Mouse (Mus musculus): ENCODE measurements around the gene Ccnt1. TPM values are rescaled to one million over a fixed set of nuclear protein-coding genes. Genes with fewer than 3 reads are reported as not detected.
A peak's percentile ranks its signal among the peaks of the same experiment; 100 is the strongest.
"Not testable (repeated sequence)": the region's sequence is repeated elsewhere in the genome, so short reads cannot be mapped to it uniquely, and the experiment has no call there.

Ccnt1 gene
- total and polyA plus RNA-seq, 3 experiments: 19.5 to 63.2 (median 44.0) TPM

DNA sequence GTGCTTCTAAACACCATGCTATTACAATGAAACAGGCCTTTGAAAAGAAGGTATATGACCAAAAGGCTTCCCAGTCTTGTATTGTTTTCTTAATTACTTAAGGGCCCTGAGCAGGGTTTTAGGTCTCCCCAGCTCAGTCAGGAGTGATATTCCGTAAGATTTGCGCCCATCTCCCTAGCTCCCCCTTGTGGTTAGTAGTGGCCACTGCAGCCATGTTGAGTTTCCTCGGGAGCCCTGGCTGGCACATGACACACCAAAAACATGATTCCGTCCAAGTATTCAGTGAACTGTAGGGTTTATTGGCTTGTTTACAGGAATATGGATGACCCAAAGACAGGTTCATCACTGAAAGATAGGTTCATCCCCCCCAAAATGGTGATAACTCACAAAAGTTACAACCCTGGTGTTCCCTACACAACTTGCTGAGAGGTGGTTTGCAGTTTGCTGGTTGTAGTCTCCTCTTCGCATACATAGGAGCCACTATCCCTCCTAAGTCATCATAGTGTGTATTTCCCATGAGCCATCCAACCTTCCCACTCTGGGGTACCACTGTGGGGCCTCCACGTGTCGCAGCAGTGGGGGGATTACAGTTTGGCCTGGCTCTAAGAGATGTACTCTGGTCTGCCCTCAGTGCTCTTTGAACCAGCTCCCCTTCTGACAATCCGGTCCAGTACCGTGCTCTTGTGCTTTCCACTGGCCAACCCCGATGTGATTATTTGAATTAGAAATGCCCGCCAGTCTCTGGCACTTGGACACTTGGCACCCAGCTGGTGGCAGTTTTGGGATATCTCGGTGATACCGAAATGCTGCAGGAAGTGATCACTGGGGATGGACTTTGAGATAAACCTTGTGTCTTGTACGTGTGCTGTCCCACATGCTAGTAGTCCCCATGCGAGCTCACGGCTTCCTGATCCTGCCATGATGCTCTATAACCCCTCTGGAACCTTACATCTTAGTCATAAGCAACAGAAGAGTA, 53.1 kb downstream of the Ccnt1 start (continued):
- peak; percentile 64; the same call in 1 of the 2 replicates for TF ChIP-seq USF1 (IDR thresholded peaks at IDR 0.05; ENCODE audit: low read depth, low read length)
- TF ChIP-seq MAX (IDR thresholded peaks at IDR 0.05; ENCODE audit: low read length): peak; percentile 49; the same call in 1 of the 2 replicates
- no peak for TF ChIP-seq CHD1 (IDR thresholded peaks at IDR 0.05; ENCODE audit: low read depth, low read length)
- TF ChIP-seq ETS1 (IDR thresholded peaks at IDR 0.05; ENCODE audit: low read depth, low read length): no peak
- TF ChIP-seq POLR2A (IDR thresholded peaks at IDR 0.05; ENCODE audit: control insufficient read depth in 1 of 2, insufficient read depth in 1 of 2, low read depth in 1 of 2, low read length in 2 of 2, poor library complexity in 1 of 2): peak in 1 of 2 experiments; percentile 61; a peak in 2 of 4 replicates
- TF ChIP-seq SIN3A (IDR thresholded peaks at IDR 0.05; ENCODE audit: low read length): no peak
- no peak for TF ChIP-seq NRF1 (IDR thresholded peaks at IDR 0.05; ENCODE audit: insufficient read depth, low read depth, low read length, poor library complexity, severe bottlenecking)
- TF ChIP-seq TCF12 (IDR thresholded peaks at IDR 0.05; ENCODE audit: low read depth, low read length): peak; percentile 11; the same call in 1 of the 2 replicates
- TF ChIP-seq UBTF (IDR thresholded peaks at IDR 0.05; ENCODE audit: borderline replicate concordance, insufficient read depth, low read depth, low read length): no peak
- no peak for TF ChIP-seq MEF2A (IDR thresholded peaks at IDR 0.05; ENCODE audit: extremely low read depth, insufficient replicate concordance, low read depth, low read length, poor library complexity, severe bottlenecking)
- TF ChIP-seq ZMIZ1 (IDR thresholded peaks at IDR 0.05; ENCODE audit: low read depth, low read length): peak; percentile 60; the same call in 1 of the 2 replicates
- 0 out of 2 replicates have a peak, but pooled peaks have one; percentile 9 for TF ChIP-seq RCOR1 (IDR thresholded peaks at IDR 0.05; ENCODE audit: low read depth, low read length)
- no peak for TF ChIP-seq GABPA (IDR thresholded peaks at IDR 0.05; ENCODE audit: low read depth, low read length)
- no peak for TF ChIP-seq ZKSCAN1 (IDR thresholded peaks at IDR 0.05; ENCODE audit: low read depth, low read length)
- TF ChIP-seq POLR2AphosphoS2 (IDR thresholded peaks at IDR 0.05; ENCODE audit: low read length): peak; percentile 49
- no peak for TF ChIP-seq ZNF384 (IDR thresholded peaks at IDR 0.05; ENCODE audit: low read depth, low read length)
- no peak for TF ChIP-seq POLR2AphosphoS5 (IDR thresholded peaks at IDR 0.05; ENCODE audit: borderline replicate concordance, low read depth, low read length)
- TF ChIP-seq ZC3H11A (IDR thresholded peaks at IDR 0.05; ENCODE audit: low read depth, low read length): peak; percentile 20; the same call in 1 of the 2 replicates
- TF ChIP-seq CHD2 (IDR thresholded peaks at IDR 0.05; ENCODE audit: low read length): no peak
- peak; percentile 53; the same call in 1 of the 2 replicates for TF ChIP-seq MYC (IDR thresholded peaks at IDR 0.05; ENCODE audit: low read depth, low read length)
- peak; percentile 90 to 99 (median 96) for TF ChIP-seq CTCF (IDR thresholded peaks at IDR 0.05 in 2 of 3, conservative IDR thresholded peaks at IDR 0.05 in 1 of 3; ENCODE audit: control insufficient read depth in 1 of 3, insufficient read depth in 1 of 3, low read depth in 2 of 3, low read length in 3 of 3, poor library complexity in 1 of 3, severe bottlenecking in 1 of 3)

DNA sequence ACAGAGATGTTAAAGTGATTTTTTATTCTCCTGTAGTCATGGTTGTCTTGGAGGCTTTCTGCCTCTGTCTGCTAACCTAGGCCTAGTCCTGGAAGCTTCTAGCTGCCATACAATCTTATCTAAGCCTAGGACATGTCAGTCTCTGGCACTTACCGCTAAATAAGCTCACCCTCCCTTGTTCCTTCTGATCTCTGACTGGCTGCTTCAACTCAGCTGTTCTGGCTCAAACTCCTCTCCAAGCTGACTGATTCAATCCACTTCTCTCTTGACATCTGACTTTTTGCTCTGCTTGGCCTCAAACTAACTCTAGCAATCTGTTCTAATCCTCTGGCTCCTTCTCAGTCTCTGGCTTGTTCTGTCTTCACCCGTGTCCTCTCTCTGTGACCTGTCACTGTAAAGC, 55.9 kb downstream of the Ccnt1 start:
- not testable (repeated sequence) for H3K27me3 ChIP-seq (ENCODE audit: control insufficient read depth in 1 of 2, insufficient read depth in 2 of 2, low read length in 2 of 2); H3K79me2 ChIP-seq (ENCODE audit: control insufficient read depth, insufficient read depth, low read length, poor library complexity); H3K27ac ChIP-seq (ENCODE audit: control insufficient read depth, low read depth, low read length); H3K9me3 ChIP-seq (replicated peaks; ENCODE audit: insufficient read depth, low read length); H3K4me3 ChIP-seq (ENCODE audit: control insufficient read depth in 1 of 2, insufficient read depth in 1 of 2, low read depth in 2 of 2, low read length in 2 of 2); H3K9ac ChIP-seq (ENCODE audit: control insufficient read depth, low read depth, low read length, poor library complexity, severe bottlenecking)
- TF ChIP-seq UBTF (IDR thresholded peaks at IDR 0.05; ENCODE audit: borderline replicate concordance, insufficient read depth, low read depth, low read length) (0 out of 2 replicates have a peak, but pooled peaks have one; percentile 67), EP300 (IDR thresholded peaks at IDR 0.05; ENCODE audit: low read depth in 1 of 2, low read length in 2 of 2) (peak in 1 of 2 experiments; percentile 31; a peak in 1 of 4 replicates), ETS1 (IDR thresholded peaks at IDR 0.05; ENCODE audit: low read depth, low read length) (peak; percentile 65), GATA1 (IDR thresholded peaks at IDR 0.05; ENCODE audit: low read depth, low read length) (peak; percentile 39; the same call in 1 of the 2 replicates), SIN3A (IDR thresholded peaks at IDR 0.05; ENCODE audit: low read length) (peak; percentile 61), TBP (IDR thresholded peaks at IDR 0.05; ENCODE audit: low read depth, low read length) (peak; percentile 93)
- peaks cover 12 to 30% of the 10 kb centered on the region in 2 experiments for H3K4me1 ChIP-seq (ENCODE audit: control insufficient read depth in 1 of 2, insufficient read depth in 2 of 2, low read length in 2 of 2)
- H3K36me3 ChIP-seq (ENCODE audit: control insufficient read depth in 1 of 2, insufficient read depth in 2 of 2, low read length in 2 of 2): peaks cover 5 to 15% of the 10 kb centered on the region in 2 experiments
- peak; percentile 76 for DNase-seq (ENCODE audit: low read depth, low spot score)
